Mouse (Mus musculus) cerebellum, adult 9-11 months (tissue): ENCODE data around the gene Acsm1.

Experiments
- DNase-seq: peaks from one replicate; pipeline ENCODE4 v3.0.0; 2022

Gene Acsm1

GRCm38 (mm10) chr7:119673465-119673864 is 66.6 kb downstream of the Acsm1 start:
- no peak for DNase-seq

- DNase-seq = no peak
Observed at GRCm38 (mm10) chr7:119680107-119680506, 73.3 kb downstream of the Acsm1 start.

GRCm38 (mm10) chr7:119682699-119683098 is 75.9 kb downstream of the Acsm1 start:
- DNase-seq = no peak

GRCm38 (mm10) chr7:119689726-119690125 is 82.9 kb downstream of the Acsm1 start, which contains the start of gene Acsm4:
TSS of gene Acsm4 (plus strand) at chr7:119690026.
- no peak for DNase-seq

GRCm38 (mm10) chr7:119692302-119692701 is 85.5 kb downstream of the Acsm1 start:
- DNase-seq = no peak

GRCm38 (mm10) chr7:119694926-119695325 is 88.1 kb downstream of the Acsm1 start:
- DNase-seq = no peak
